Mouse (Mus musculus): ENCODE measurements around the gene Spaca3. TPM values are rescaled to one million over a fixed set of nuclear protein-coding genes. Genes with fewer than 3 reads are reported as not detected.

The Spaca3 gene
- polyA plus RNA-seq, 1 experiment from 2014 or later: not detected

DNA sequence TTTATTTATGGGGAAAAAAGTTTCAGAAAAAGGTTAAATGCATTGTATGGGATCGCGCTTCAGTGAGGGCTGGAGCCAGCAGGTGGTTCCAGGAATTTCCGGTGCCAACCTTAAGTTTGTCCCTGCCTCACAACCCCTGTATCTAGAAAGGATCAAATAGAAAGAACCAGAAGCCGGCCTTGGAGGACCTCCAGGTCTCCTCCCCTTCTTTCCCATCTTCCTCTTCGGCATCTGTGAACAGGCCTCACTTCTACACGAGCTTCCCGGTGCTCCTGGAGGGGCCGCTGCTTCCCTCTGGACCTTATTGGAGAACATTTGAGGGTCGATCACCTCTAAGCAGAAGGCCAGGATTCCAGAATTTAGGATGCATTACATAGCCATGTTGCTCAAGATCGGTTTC, 45.3 kb downstream of the Spaca3 start:
- DNase-seq (ENCODE audit: low spot score) (no peak), ATAC-seq (ENCODE audit: insufficient read depth, low FRiP score, low TSS enrichment) (no peak)
- Histone ChIP-seq H3K27ac (ENCODE audit: low read depth, low read length) (no peak overlapping the region), H3K4me3 (ENCODE audit: low read depth, low read length) (no peak overlapping the region), H3K9ac (ENCODE audit: low read length) (no peak overlapping the region), H3K4me2 (ENCODE audit: low read depth) (no peak overlapping the region), H3K4me1 (ENCODE audit: control insufficient read depth, insufficient read depth, low read length) (no peaks in the 10 kb centered on the region), H3K36me3 (ENCODE audit: control insufficient read depth, insufficient read depth, low read length) (no peaks in the 10 kb centered on the region), H3K27me3 (ENCODE audit: control insufficient read depth, insufficient read depth, low read length) (no peaks in the 10 kb centered on the region), H3K9me3 (ENCODE audit: control insufficient read depth, low read length) (no peaks in the 10 kb centered on the region)
- 91% methylated on average over 10 of the region's 10 CpGs for WGBS

DNA sequence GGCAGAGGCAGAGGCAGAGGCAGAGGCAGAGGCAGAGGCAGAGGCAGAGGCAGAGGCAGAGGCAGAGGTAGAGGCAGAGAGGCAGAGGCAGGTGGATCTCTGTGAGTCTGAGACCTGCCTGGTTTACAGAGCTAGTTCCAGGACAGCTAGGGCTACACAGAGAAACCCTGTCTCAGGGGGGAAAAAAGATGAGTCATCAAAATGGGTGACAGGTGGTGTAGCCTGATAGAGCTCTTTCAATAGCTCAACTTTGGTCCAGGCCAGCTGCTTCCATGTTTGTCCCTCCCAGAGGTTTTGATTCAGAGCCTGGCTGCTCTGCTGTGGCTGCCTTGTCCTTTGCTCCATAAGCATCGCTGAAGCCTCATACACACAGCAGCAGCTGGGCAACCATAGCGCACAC, 46.4 kb downstream of the Spaca3 start:
- Histone ChIP-seq H3K9me3 (ENCODE audit: control insufficient read depth, low read length) (no peaks in the 10 kb centered on the region), H3K4me1 (ENCODE audit: control insufficient read depth, insufficient read depth, low read length) (no peaks in the 10 kb centered on the region), H3K27ac (ENCODE audit: low read depth, low read length) (no peak overlapping the region), H3K27me3 (ENCODE audit: control insufficient read depth, insufficient read depth, low read length) (no peaks in the 10 kb centered on the region), H3K4me2 (ENCODE audit: low read depth) (no peak overlapping the region), H3K36me3 (ENCODE audit: control insufficient read depth, insufficient read depth, low read length) (no peaks in the 10 kb centered on the region), H3K4me3 (ENCODE audit: low read depth, low read length) (no peak overlapping the region), H3K9ac (ENCODE audit: low read length) (no peak overlapping the region)
- DNase-seq (ENCODE audit: low spot score) (no peak), ATAC-seq (ENCODE audit: insufficient read depth, low FRiP score, low TSS enrichment) (no peak)
- WGBS: 76% methylated on average over 2 of the region's 2 CpGs

DNA sequence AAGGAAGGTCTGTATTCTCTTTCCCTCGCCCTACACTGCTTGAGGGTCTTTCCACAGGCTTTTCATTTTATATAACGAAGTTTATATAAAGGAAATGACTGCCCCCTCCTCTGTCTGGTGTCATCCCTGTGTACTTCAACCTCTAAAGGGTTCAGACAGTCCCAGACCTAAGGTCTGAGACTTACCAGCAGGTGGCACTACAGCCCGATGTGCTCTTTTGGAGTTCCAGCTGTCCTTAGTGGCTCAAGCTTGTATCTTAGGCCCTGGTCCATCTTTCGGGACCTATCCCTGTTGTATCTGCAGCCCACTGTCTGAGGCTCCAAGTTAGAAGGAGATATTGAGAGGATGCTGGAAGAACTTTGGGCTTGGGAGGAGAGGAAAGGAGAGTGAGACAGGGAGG, 48.3 kb downstream of the Spaca3 start:
- Histone ChIP-seq H3K27ac (ENCODE audit: low read depth, low read length) (no peak overlapping the region), H3K4me2 (ENCODE audit: low read depth) (no peak overlapping the region), H3K4me1 (ENCODE audit: control insufficient read depth, insufficient read depth, low read length) (no peaks in the 10 kb centered on the region), H3K4me3 (ENCODE audit: low read depth, low read length) (no peak overlapping the region), H3K9ac (ENCODE audit: low read length) (no peak overlapping the region), H3K9me3 (ENCODE audit: control insufficient read depth, low read length) (no peaks in the 10 kb centered on the region), H3K36me3 (ENCODE audit: control insufficient read depth, insufficient read depth, low read length) (no peaks in the 10 kb centered on the region), H3K27me3 (ENCODE audit: control insufficient read depth, insufficient read depth, low read length) (no peaks in the 10 kb centered on the region)
- DNase-seq (ENCODE audit: low spot score): peak; percentile 73
- WGBS: 31% methylated on average over 4 of the region's 4 CpGs
- ATAC-seq (ENCODE audit: insufficient read depth, low FRiP score, low TSS enrichment): no peak

DNA sequence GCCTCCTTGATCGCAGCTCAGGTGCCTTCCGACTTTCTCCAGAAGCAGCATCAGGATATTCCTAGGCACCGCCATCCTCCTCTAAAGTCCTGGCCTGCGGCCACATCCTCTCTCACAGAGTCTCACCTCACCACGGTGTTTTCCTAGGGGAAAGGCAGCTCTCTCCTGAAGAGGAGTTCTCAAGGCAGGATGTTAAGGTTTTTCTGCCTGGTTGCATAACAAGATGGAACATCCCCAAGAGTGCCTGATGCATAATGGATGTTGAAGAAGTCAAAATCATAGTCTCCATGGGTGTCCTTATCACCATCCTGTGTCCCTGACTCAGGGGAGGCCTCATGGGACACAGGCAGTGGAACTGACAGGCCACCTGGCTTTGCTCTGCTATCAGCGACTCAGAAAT, 49.7 kb downstream of the Spaca3 start:
- H3K9me3 ChIP-seq (ENCODE audit: control insufficient read depth, low read length): no peaks in the 10 kb centered on the region
- no peaks in the 10 kb centered on the region for H3K4me1 ChIP-seq (ENCODE audit: control insufficient read depth, insufficient read depth, low read length)
- H3K27me3 ChIP-seq (ENCODE audit: control insufficient read depth, insufficient read depth, low read length): no peaks in the 10 kb centered on the region
- no peaks in the 10 kb centered on the region for H3K36me3 ChIP-seq (ENCODE audit: control insufficient read depth, insufficient read depth, low read length)
- DNase-seq (ENCODE audit: low spot score) (no peak), ATAC-seq (ENCODE audit: insufficient read depth, low FRiP score, low TSS enrichment) (no peak)
- no peak overlapping the region for H3K4me2 ChIP-seq (ENCODE audit: low read depth)
- H3K9ac ChIP-seq (ENCODE audit: low read length): no peak overlapping the region
- WGBS: 90% methylated on average over 6 of the region's 6 CpGs
- no peak overlapping the region for H3K27ac ChIP-seq (ENCODE audit: low read depth, low read length)
- no peak overlapping the region for H3K4me3 ChIP-seq (ENCODE audit: low read depth, low read length)

DNA sequence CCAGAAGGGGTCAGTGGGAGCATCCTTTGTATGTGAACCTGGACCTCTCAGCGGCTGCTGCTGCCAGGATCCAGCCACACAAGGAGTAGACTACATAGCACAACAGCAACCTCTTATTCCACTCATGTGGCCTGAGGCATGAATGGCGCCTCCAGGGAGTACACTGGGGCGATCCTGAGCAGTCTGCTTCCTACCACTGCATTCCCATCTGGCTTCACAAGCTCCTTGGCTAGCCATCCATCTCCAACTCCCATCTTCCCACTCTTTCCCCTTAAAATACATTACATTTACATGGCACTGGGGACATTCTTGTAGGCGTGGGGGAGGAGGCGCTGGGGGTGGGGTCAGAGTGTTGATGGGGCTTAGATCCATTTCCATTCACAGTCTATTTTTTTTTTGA, 54.6 kb downstream of the Spaca3 start:
- 89% methylated on average over 5 of the region's 5 CpGs for WGBS
- DNase-seq (ENCODE audit: low spot score) (no peak), ATAC-seq (ENCODE audit: insufficient read depth, low FRiP score, low TSS enrichment) (no peak)
- Histone ChIP-seq H3K9me3 (ENCODE audit: control insufficient read depth, low read length) (no peaks in the 10 kb centered on the region), H3K4me3 (ENCODE audit: low read depth, low read length) (no peak overlapping the region), H3K36me3 (ENCODE audit: control insufficient read depth, insufficient read depth, low read length) (no peaks in the 10 kb centered on the region), H3K4me2 (ENCODE audit: low read depth) (no peak overlapping the region), H3K27me3 (ENCODE audit: control insufficient read depth, insufficient read depth, low read length) (no peaks in the 10 kb centered on the region), H3K9ac (ENCODE audit: low read length) (no peak overlapping the region), H3K27ac (ENCODE audit: low read depth, low read length) (no peak overlapping the region), H3K4me1 (ENCODE audit: control insufficient read depth, insufficient read depth, low read length) (no peaks in the 10 kb centered on the region)

DNA sequence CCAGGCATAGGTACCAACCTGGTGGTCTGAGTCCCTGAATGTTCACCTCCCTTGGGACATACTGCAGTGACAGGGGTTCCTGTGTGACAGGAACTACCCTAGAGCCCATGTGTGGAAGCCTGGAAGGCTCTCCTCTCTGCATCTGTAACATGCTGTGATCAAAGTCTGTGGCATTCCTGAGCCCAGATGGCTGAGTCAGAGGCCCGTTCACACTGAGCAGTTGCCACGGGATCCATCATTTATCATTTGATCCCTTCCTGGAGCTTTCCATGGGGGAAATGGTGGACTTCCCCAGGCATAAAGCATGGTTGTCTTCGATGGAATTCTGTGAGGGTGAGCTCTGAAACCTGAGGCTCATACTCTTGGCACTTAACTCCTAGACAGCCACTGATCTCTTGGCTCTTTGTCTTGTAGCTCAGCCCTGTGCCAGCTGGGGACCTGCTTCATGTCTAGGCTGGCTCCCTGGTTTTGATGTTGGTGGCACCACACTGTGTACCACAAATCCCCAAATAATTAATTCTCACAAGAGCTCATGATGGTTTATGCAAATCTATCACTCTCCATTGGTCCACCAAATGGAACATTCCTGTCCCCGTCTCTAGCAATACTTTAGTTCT, 55.4 kb downstream of the Spaca3 start:
- Histone ChIP-seq H3K9me3 (ENCODE audit: control insufficient read depth, low read length) (no peaks in the 10 kb centered on the region), H3K4me3 (ENCODE audit: low read depth, low read length) (no peak overlapping the region), H3K27me3 (ENCODE audit: control insufficient read depth, insufficient read depth, low read length) (no peaks in the 10 kb centered on the region), H3K4me2 (ENCODE audit: low read depth) (no peak overlapping the region), H3K9ac (ENCODE audit: low read length) (no peak overlapping the region), H3K36me3 (ENCODE audit: control insufficient read depth, insufficient read depth, low read length) (no peaks in the 10 kb centered on the region), H3K4me1 (ENCODE audit: control insufficient read depth, insufficient read depth, low read length) (no peaks in the 10 kb centered on the region), H3K27ac (ENCODE audit: low read depth, low read length) (no peak overlapping the region)
- DNase-seq (ENCODE audit: low spot score) (no peak), ATAC-seq (ENCODE audit: insufficient read depth, low FRiP score, low TSS enrichment) (no peak)
- 48% methylated on average over 4 of the region's 4 CpGs for WGBS

Other genes starting within 250 kb of the Spaca3 start
- 2.8 and 2.9 TPM in 2 replicates for gene Myo1d, start 78.3 kb upstream of the Spaca3 start, polyA plus RNA-seq (2014; fragmentation: Nextera tagmentation; extraction: Ambion mirVana)
- 76.3 and 84.4 TPM in 2 replicates for gene Tmem98, start 48.2 kb upstream of the Spaca3 start, polyA plus RNA-seq (2014; fragmentation: Nextera tagmentation; extraction: Ambion mirVana)

All from neural tube, embryonic 11.5 days (tissue).